Mouse (Mus musculus) lung, adult 2 months (tissue): ENCODE measurements at regions not wholly inside any gene's neighbourhood (a gene's known extent, or its start where the extent isn't known, plus 50 kb on each side); places are given as distances from the start of the nearest gene placed in this dataset.

Experiments used
- DNase-seq: peaks from one replicate; pipeline ENCODE4 v3.0.0; 2022
- H3K4me1 ChIP-seq: fragments of 200-500 bp; 2 replicates; pipeline ENCODE4 v1.6.1; 2011; ENCODE audit warnings: low read length; ENCODE audit not compliant: control insufficient read depth, insufficient read depth
- H3K4me3 ChIP-seq: fragments of 200-500 bp; replicated peaks from 2 replicates; pipeline ENCODE3; 2011; ENCODE audit warnings: low read depth, mild to moderate bottlenecking, control low read depth, low read length; ENCODE audit errors: extremely low read depth
- CTCF ChIP-seq: fragments of 200-500 bp; IDR thresholded peaks from 2 replicates; pipeline ENCODE4 v1.5.1; 2011; ENCODE audit warnings: mild to moderate bottlenecking, low read length, control low read depth; ENCODE audit not compliant: insufficient read depth
- POLR2A ChIP-seq: fragments of 200-500 bp; IDR thresholded peaks from 2 replicates; pipeline ENCODE4 v1.6.1; 2011; ENCODE audit warnings: low read depth, mild to moderate bottlenecking, control low read depth, low read length, borderline replicate concordance; ENCODE audit errors: extremely low read depth
- WGBS: fragments of 180-500 bp; shearing (Covaris S2); methylation state at CpG from one replicate; pipeline ENCODE4 v1.1.7; 2018; 5-methylcytosine and 5-hydroxymethylcytosine counted together

DNA sequence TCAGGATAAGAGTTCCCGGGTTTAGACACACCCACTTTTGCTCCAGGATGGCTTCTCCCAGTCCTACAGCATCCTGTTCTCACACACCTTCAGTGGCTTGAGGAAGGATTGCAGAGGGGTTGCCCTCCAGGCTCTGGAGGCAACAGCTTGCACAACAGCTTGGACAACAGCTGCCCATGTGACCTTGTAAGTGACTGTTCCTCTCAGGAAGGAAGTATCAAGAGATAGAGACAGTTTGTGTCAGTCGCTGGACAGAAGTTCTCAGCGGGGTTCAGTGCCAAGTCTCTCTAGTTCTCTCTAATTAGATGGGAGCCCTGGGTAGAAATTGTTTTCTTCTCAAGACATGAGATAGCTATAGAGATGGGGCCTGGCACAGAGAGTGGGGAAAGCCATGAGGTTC is 252.9 kb upstream of the Tle3 start:
- H3K4me3 ChIP-seq = no peak overlapping the region
- 56% methylated on average over 3 of the region's 3 CpGs for WGBS
- no peak for TF ChIP-seq POLR2A
- no peak for TF ChIP-seq CTCF
- H3K4me1 ChIP-seq = no peaks in the 10 kb centered on the region
- DNase-seq = no peak

DNA sequence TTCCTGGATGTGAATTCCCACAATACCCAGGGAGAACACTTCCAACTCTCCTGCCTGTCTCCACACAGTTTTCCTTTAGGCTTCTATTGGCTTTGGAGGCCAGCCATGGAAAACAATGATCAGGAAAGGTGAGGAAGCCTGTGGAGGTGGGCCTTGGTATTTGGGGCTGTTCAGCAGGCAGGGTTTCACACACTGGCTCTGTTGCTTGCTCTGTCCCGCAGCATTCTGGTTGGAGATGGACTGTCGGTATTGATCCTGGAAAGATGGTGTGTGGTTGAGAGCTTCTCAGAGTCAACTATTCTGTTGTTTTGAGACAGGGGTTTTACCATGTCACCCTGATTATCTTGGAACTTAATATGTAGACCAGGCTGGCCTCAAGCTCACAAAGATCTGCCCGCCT is 251.6 kb upstream of the Tle3 start:
- 89% methylated on average over 3 of the region's 3 CpGs for WGBS
- no peak for DNase-seq
- Histone ChIP-seq H3K4me3 (no peak overlapping the region), H3K4me1 (no peaks in the 10 kb centered on the region)
- no peak for TF ChIP-seq CTCF
- no peak for TF ChIP-seq POLR2A

DNA sequence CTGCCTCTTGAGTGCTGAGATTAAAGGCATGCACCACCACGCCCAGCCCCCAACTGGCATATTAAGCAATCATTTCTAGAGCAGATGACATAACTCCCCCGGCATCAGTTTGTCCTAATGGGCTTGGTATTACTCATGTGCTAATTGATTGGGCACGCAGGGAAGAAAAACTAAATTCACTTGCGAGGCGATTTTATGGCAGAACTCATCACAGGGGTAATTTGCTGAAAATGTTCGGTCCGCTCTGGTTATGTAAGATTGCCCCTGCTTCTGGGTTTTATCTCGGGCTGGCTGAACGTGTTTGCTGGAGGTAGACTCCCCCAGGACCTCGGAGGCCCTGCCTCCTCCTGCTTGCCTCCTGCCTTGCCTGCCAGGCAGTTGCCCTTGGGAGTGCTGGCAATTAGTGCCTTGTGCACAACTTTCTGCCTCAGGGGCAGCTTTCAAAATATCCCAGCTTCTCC is 251.2 kb upstream of the Tle3 start:
- 67% methylated on average over 10 of the region's 10 CpGs for WGBS
- DNase-seq = no peak
- no peak overlapping the region for H3K4me3 ChIP-seq
- TF ChIP-seq POLR2A = no peak
- TF ChIP-seq CTCF = no peak
- H3K4me1 ChIP-seq = no peaks in the 10 kb centered on the region

DNA sequence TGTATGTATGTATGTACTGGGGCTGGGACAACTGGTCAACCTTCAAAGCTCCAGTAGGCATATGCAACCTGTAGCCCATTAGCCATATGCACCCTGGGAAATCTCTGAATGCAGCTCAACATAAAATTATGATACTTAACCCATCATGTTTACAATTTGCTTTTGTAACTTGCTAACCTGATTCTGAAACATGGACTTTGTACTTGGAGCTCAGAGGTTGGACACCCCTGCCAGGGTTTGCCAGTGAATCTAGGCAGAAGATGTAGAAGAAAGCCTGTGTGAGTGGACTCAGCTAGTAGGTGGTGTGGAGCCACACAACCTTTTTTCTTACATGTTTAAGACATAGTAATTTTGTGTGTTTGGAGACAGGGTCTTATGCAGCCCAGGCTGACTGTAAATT is 248.7 kb upstream of the Tle3 start:
- TF ChIP-seq CTCF = no peak
- DNase-seq = no peak
- Histone ChIP-seq H3K4me1 (no peaks in the 10 kb centered on the region), H3K4me3 (no peak overlapping the region)

- TF ChIP-seq POLR2A (no peak), CTCF (no peak)
- H3K4me1 ChIP-seq = no peaks in the 10 kb centered on the region
- no peak overlapping the region for H3K4me3 ChIP-seq
- no peak for DNase-seq
- 56% methylated on average over 7 of the region's 7 CpGs for WGBS
Observed at GRCm38 (mm10) chr9:61125769-61126168, 246.4 kb upstream of the Tle3 start.

- DNase-seq = no peak
Observed at GRCm38 (mm10) chr9:61128077-61128476, 244.1 kb upstream of the Tle3 start.

DNA sequence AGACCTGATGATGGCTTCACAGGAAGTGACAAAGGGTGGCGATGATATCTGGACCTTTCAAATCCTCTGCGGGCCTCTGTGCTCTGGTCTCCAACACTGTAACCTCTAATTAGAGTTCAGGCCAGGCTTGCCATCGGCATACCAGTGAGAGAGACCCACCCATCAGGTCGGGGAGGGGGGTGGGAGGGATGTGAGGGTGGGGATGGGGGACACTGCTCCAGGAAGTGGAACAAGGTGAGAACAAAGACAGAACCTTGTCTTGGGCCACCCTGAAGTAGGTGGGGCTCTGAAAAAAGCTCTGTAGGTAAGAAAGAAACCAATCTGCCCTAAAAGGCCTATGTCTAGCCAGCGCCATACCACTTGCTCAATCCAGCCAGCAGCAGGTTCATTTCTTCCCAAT is 243.0 kb upstream of the Tle3 start:
- Histone ChIP-seq H3K4me1 (no peaks in the 10 kb centered on the region), H3K4me3 (no peak overlapping the region)
- DNase-seq = no peak
- TF ChIP-seq CTCF (no peak), POLR2A (no peak)
- WGBS = 75% methylated on average over 5 of the region's 5 CpGs

More at GRCm38 (mm10) chr9:61128077-61128476, 244.1 kb upstream of the Tle3 start:
- TF ChIP-seq POLR2A = no peak
- TF ChIP-seq CTCF = no peak
- 42% methylated on average over 2 of the region's 2 CpGs for WGBS
- Histone ChIP-seq H3K4me1 (no peaks in the 10 kb centered on the region), H3K4me3 (no peak overlapping the region)

GRCm38 (mm10) chr9:61130877-61131276 is 241.3 kb upstream of the Tle3 start:
- 86% methylated on average over 4 of the region's 4 CpGs for WGBS
- H3K4me3 ChIP-seq = no peak overlapping the region
- DNase-seq = no peak
- H3K4me1 ChIP-seq = no peaks in the 10 kb centered on the region
- TF ChIP-seq POLR2A = no peak
- TF ChIP-seq CTCF = no peak

DNA sequence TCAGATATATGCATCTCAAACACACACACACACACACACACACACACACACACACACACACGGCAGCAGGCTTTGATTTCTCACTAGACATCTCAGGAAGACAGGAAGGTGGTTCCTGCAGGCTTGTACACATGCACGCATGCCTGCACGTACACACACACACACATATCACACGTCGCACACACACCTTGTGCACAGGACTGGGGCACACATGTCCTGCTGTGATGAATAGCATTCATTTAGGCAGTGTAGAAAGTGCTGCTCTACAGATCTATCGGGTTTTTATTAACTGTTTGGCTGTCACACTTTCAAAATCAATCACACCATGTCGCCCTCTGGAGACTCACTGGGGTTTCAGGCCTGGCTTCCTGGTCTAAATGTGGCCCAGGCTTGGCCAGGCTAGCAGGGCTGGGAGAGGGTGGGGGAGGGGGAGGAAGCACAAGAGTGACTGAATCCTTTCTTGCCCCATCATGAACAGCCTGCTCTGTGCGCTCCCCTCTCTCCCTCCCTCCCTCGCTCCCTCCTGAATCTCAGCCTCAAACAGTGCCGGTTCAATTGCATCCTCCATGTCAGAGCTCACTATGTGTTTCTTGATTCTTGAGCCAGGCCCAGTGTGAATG is 236.8 kb upstream of the Tle3 start:
- TF ChIP-seq POLR2A (no peak), CTCF (no peak)
- H3K4me1 ChIP-seq = no peaks in the 10 kb centered on the region
- 60% methylated on average over 10 of the region's 10 CpGs for WGBS

DNA sequence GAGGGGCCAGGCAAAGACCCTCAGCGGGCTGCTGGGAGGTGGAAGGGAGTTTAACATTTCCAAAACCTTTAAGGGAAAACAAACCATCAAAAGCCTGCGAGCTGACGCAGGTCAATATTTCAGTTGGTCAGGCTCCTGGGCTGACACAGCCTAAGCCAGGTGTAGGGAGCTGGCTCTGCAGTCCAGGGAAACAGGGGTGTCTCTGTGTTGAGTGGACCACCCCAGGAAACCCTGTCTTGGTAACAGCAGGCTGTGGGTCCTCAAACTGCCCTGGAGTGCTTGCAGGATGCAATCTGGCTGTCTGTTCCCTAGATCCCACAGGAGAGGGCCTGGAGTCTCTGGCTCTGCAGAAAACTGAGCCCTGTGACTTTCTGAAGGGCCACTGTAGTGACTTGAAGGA is 236.2 kb upstream of the Tle3 start:
- no peaks in the 10 kb centered on the region for H3K4me1 ChIP-seq
- no peak for TF ChIP-seq CTCF
- TF ChIP-seq POLR2A = no peak
- WGBS = 68% methylated on average over 3 of the region's 3 CpGs
- no peak for DNase-seq
- no peak overlapping the region for H3K4me3 ChIP-seq

More for the DNA sequence above, 236.8 kb upstream of the Tle3 start:
- DNase-seq = no peak
- H3K4me3 ChIP-seq = no peak overlapping the region

DNA sequence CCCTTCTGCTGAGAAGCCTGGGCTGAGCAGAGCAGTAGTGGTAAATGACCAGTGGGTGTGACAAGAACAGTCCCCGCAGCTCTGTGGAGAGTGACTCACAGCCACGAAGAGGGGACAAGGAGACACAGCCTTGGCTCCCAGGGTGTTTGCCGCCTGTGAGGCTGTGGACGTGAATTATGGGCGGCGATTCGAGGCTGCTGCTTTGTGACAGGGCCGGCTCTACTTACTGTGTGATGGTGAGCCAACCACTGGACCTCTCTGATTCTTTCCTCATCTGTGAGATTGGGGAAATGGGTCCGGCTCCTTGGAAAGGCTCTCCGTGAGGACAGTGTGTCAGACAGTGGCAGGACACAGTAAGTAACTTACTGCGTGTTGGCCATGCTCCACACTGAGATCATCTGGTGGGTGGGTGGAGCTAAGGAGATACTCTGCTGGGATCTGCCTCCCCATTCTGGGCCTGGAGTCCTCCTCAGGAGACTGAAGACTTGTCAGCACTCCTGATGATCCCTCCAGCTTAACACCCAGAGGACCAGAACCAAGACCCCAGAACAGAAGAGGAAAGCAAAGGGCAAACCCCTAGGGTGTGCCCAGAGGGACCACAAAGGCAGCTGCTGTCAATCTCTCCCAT is 233.3 kb upstream of the Tle3 start:
- DNase-seq = no peak

More for the DNA sequence above, 233.3 kb upstream of the Tle3 start:
- WGBS = 67% methylated on average over 11 of the region's 11 CpGs
- Histone ChIP-seq H3K4me1 (no peaks in the 10 kb centered on the region), H3K4me3 (no peak overlapping the region)
- no peak for TF ChIP-seq CTCF
- TF ChIP-seq POLR2A = no peak
